11 mouse cellular contexts compared by ENCODE assay signal in the genomic region with DNA sequence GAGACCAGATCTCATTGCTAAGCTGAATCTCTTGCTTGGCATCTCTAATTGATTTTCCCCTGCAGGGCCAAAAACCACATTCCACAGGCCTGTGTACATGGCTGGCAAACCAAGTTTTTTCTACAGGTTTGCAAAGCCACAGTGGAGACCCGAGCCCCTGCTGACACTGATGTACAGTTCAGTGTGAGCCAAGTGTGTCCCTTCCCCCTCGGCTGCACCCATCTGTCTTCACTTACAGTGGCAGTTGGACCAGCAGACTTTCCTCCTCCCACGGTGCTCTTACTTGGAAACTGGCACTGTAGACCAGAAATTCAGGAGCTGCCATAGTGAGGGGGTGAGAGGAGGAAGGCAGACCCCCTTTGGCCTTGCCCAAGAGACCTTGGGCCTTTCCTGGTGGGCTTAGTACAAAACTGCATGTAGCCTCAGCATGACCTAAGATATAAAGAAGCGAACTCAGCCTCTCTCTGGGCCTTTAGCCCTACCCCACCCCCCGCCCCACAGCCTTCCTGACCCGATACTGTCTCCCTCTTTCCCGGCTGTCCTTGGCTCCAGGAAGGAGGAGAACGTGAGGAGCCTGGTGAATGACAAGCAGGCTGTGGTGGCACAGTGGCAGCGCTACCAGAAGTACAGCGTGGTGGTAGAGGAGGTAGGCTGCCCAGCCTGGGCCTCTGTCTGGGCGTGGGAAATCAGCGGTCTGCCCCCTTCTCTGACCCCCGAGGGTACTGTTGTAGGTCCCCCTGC. TPM values are rescaled to one million over a fixed set of nuclear protein-coding genes. Genes with fewer than 3 reads are reported as not detected.
DNase-seq lines count a peak whose midpoint lies in the region; ATAC-seq and TF ChIP-seq lines count a peak whose summit lies in the region.
"Had no signal": no experiment of that assay in that cellular context is flagged by ENCODE, and none has a peak within 500 bp of the region (broad histone marks: within the 10 kb centered on the region; RNA-seq: fewer than 3 reads in every experiment).

No protein-coding gene starts in this region.

- H3K4me1 ChIP-seq in forebrain, embryonic 10.5 days: peaks cover 20% of the 10 kb centered on the region
- peaks cover 6% of the 10 kb centered on the region; the same call in 1 of the 2 replicates for H3K4me1 ChIP-seq in forebrain, embryonic 16.5 days (replicated peaks; ENCODE audit: control insufficient read depth, insufficient read depth, low read length)
- H3K4me1 ChIP-seq in limb, embryonic 12.5 days (replicated peaks): peaks cover 23% of the 10 kb centered on the region

- no peak overlapping the region for H3K9ac ChIP-seq in forebrain, embryonic 16.5 days (replicated peaks; ENCODE audit: low read depth, low read length)
- 0 out of 2 replicates have a peak overlapping the region, but pooled peaks have one; percentile 9 for H3K9ac ChIP-seq in limb, embryonic 12.5 days (replicated peaks)

- peak overlapping the region; percentile 44 for H3K27ac ChIP-seq in forebrain, embryonic 10.5 days
- no peak overlapping the region; the same call in 1 of the 2 replicates for H3K27ac ChIP-seq in forebrain, embryonic 16.5 days (ENCODE audit: low read length)
- H3K27ac ChIP-seq in limb, embryonic 12.5 days: peak overlapping the region; percentile 62
- H3K27ac ChIP-seq: kidney, postnatal 0 days had no signal

- WGBS in forebrain, embryonic 10.5 days: 83% methylated on average over 13 of the region's 13 CpGs
- WGBS in forebrain, embryonic 16.5 days: 84% methylated on average over 13 of the region's 13 CpGs
- 60% methylated on average over 13 of the region's 13 CpGs for WGBS in limb, embryonic 12.5 days

- H3K4me3 ChIP-seq in forebrain, embryonic 10.5 days: no peak overlapping the region
- H3K4me3 ChIP-seq in forebrain, embryonic 16.5 days (replicated peaks; ENCODE audit: low read length): no peak overlapping the region
- H3K4me3 ChIP-seq in limb, embryonic 12.5 days (replicated peaks): no peak overlapping the region

- no peak for ATAC-seq in forebrain, embryonic 16.5 days
- no peak for ATAC-seq in limb, embryonic 12.5 days (ENCODE audit: insufficient number of reproducible peaks, insufficient read depth, low FRiP score, low TSS enrichment, low read depth)
- ATAC-seq: activated CD4-positive, CD25-positive, alpha-beta regulatory T cell, adult 4 months; CD4-positive, CD25-positive, alpha-beta regulatory T cell, adult 4 months had no signal

- H3K9me3 ChIP-seq in forebrain, embryonic 10.5 days: no peaks in the 10 kb centered on the region
- H3K9me3 ChIP-seq in forebrain, embryonic 16.5 days (ENCODE audit: control insufficient read depth, low read length): no peaks in the 10 kb centered on the region
- no peaks in the 10 kb centered on the region for H3K9me3 ChIP-seq in limb, embryonic 12.5 days

- H3K4me2 ChIP-seq in forebrain, embryonic 16.5 days (ENCODE audit: low read length): no peak overlapping the region
- no peak overlapping the region for H3K4me2 ChIP-seq in limb, embryonic 12.5 days

- peaks cover 88% of the 10 kb centered on the region for H3K36me3 ChIP-seq in forebrain, embryonic 10.5 days (replicated peaks)
- peaks cover 22% of the 10 kb centered on the region for H3K36me3 ChIP-seq in forebrain, embryonic 16.5 days (ENCODE audit: control insufficient read depth, insufficient read depth)
- peaks cover 89% of the 10 kb centered on the region for H3K36me3 ChIP-seq in limb, embryonic 12.5 days

- no peak for DNase-seq in forebrain, embryonic 10.5 days (ENCODE audit: extremely low spot score, low spot score)
- DNase-seq in brain, embryonic 14.5 days (ENCODE audit: low read depth): peak; percentile 28
- DNase-seq in layer of hippocampus, adult 11-12 months (ENCODE audit: low spot score): peak; percentile 82
- DNase-seq in kidney, postnatal 4 days: no peak
- DNase-seq in spleen, postnatal 14 days (ENCODE audit: low spot score in 2 of 2): no peak
- no peak for DNase-seq in lung, postnatal 14 days

- no peak for TF ChIP-seq POLR2A in brain, embryonic 14.5 days (IDR thresholded peaks at IDR 0.05; ENCODE audit: borderline replicate concordance, extremely low read depth, insufficient read depth, insufficient read length, poor library complexity, severe bottlenecking)

- no peak for TF ChIP-seq CTCF in brain, embryonic 14.5 days (IDR thresholded peaks at IDR 0.05; ENCODE audit: borderline replicate concordance, extremely low read depth, insufficient read depth, insufficient read length)

- H3K27me3 ChIP-seq in forebrain, embryonic 10.5 days (ENCODE audit: poor library complexity, severe bottlenecking): no peaks in the 10 kb centered on the region
- no peaks in the 10 kb centered on the region for H3K27me3 ChIP-seq in forebrain, embryonic 16.5 days (replicated peaks; ENCODE audit: control insufficient read depth, insufficient read depth, low read length)
- H3K27me3 ChIP-seq in limb, embryonic 12.5 days: no peaks in the 10 kb centered on the region

RNA-seq across cellular contexts. Expression of a gene that starts 25.3 kb away (rescaled TPM):
- polyA plus RNA-seq in forebrain, embryonic 10.5 days (2016; fragmentation: Nextera tagmentation; extraction: Ambion mirVana): 648 and 652 TPM in 2 replicates
- 487 and 509 TPM in 2 replicates for polyA plus RNA-seq in forebrain, embryonic 16.5 days (2015; fragmentation: Nextera tagmentation; extraction: Ambion mirVana)
- polyA plus RNA-seq in brain, embryonic 14.5 days (2012; rRNA removed): 554 and 676 TPM in 2 replicates
- polyA plus RNA-seq in limb, embryonic 12.5 days (2016; fragmentation: Nextera tagmentation; extraction: Ambion mirVana): 646 and 679 TPM in 2 replicates

RNA-seq across cellular contexts. Expression of a gene that starts 25.6 kb away (rescaled TPM):
- polyA plus RNA-seq in forebrain, embryonic 10.5 days (2016; fragmentation: Nextera tagmentation; extraction: Ambion mirVana): 76.8 and 79.6 TPM in 2 replicates
- 70.2 and 75.5 TPM in 2 replicates for polyA plus RNA-seq in forebrain, embryonic 16.5 days (2015; fragmentation: Nextera tagmentation; extraction: Ambion mirVana)
- polyA plus RNA-seq in brain, embryonic 14.5 days (2012; rRNA removed): 40.2 and 57.7 TPM in 2 replicates
- 75.7 and 76.7 TPM in 2 replicates for polyA plus RNA-seq in limb, embryonic 12.5 days (2016; fragmentation: Nextera tagmentation; extraction: Ambion mirVana)

RNA-seq across cellular contexts. Expression of a gene that starts 41.3 kb away (rescaled TPM):
- polyA plus RNA-seq in forebrain, embryonic 10.5 days (2016; fragmentation: Nextera tagmentation; extraction: Ambion mirVana): 38.1 and 38.7 TPM in 2 replicates
- 25.5 and 27.3 TPM in 2 replicates for polyA plus RNA-seq in forebrain, embryonic 16.5 days (2015; fragmentation: Nextera tagmentation; extraction: Ambion mirVana)
- polyA plus RNA-seq in brain, embryonic 14.5 days (2012; rRNA removed): 27.5 and 32.3 TPM in 2 replicates
- 37.2 and 39.7 TPM in 2 replicates for polyA plus RNA-seq in limb, embryonic 12.5 days (2016; fragmentation: Nextera tagmentation; extraction: Ambion mirVana)

RNA-seq across cellular contexts. Expression of a gene that starts 59.0 kb away (rescaled TPM):
- not detected in 2 replicates for polyA plus RNA-seq in forebrain, embryonic 10.5 days (2016; fragmentation: Nextera tagmentation; extraction: Ambion mirVana)
- polyA plus RNA-seq in forebrain, embryonic 16.5 days (2015; fragmentation: Nextera tagmentation; extraction: Ambion mirVana): not detected in 2 replicates
- not detected in 2 replicates for polyA plus RNA-seq in brain, embryonic 14.5 days (2012; rRNA removed)
- polyA plus RNA-seq in limb, embryonic 12.5 days (2016; fragmentation: Nextera tagmentation; extraction: Ambion mirVana): not detected in 2 replicates
- polyA plus RNA-seq: activated CD4-positive, CD25-positive, alpha-beta regulatory T cell, adult 4 months; CD4-positive, CD25-positive, alpha-beta regulatory T cell, adult 4 months; kidney, postnatal 0 days had no signal

Comparison
In these comparisons a context has a peak if more than half of its experiments do, and no peak if none do; other contexts are left out.
1. DNase-seq: peak in brain, embryonic 14.5 days (single experiment) and layer of hippocampus, adult 11-12 months (single experiment); none in forebrain, embryonic 10.5 days (single experiment), kidney, postnatal 4 days (0 of 2), spleen, postnatal 14 days (0 of 2) and lung, postnatal 14 days (single experiment).